Mouse (Mus musculus) c-Kit-positive CD71-positive TER-119-negative erythroid progenitor cells, embryonic 14.5 days (primary cell): ENCODE measurements at regions not wholly inside any gene's neighbourhood (a gene's known extent, or its start where the extent isn't known, plus 50 kb on each side); places are given as distances from the start of the nearest gene placed in this dataset.

Experiments
- DNase-seq: peaks from one replicate; pipeline ENCODE4 v3.0.0-alpha.2; 2013; ENCODE audit warnings: low read depth

DNA sequence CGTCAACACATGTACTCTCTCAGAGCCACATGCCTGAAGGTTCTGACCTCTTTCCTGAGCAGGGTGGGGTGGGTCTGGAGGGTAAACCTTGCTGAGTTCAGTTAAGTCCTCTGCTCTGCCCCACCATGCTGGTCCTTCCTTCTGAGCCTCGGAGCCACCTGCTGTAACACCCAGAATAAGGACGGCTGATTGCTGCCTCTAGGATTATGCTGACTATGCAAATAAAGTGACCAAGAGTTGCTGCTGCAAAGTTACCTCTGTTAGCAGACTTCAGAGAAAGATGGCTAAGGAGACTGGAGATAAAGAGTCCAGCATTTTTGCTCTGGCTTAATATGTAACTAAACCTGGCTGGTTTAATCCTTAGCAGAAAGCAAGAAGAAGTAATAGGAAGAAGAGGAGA, 177.6 kb upstream of the Adgrl2 start:
- DNase-seq = no peak

DNA sequence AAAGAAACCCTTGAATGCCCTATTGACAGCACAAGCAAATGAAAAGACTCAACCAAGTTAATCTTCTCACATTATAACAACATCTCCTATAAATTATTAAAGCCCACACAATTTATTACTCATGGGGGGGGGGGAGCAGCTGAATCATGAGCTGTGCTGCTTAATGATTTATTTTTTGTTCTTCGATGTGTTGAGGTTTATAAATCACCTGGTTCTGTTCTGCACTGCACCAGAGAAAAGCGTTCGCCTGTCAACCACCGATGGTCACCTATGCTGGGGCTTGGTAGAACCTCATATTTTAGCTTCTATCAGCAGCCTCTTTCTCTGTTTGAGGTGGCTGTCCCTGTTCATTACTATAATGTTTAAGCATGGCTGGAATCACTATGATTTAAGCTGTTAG, 174.4 kb upstream of the Adgrl2 start:
- DNase-seq = no peak

DNA sequence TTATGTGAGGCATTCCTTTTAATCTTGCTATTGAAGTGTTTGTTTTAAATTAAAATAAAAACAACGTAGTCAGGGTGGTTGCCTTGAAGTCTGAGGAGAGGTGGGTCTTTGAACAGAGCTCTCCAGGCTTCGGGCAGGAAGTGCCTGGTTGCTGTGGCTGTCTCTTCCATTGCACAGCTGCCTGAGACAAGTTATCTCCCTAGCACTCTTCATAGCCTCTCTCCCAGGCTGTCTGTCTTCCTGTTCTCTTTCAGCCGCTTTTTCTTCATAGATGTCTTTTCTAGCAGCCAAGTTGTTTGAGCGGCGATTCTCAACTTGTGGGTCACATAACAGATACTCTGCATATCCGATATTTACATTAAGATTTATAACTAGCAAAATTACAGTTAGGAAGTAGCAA, 173.2 kb upstream of the Adgrl2 start:
- DNase-seq = no peak

DNA sequence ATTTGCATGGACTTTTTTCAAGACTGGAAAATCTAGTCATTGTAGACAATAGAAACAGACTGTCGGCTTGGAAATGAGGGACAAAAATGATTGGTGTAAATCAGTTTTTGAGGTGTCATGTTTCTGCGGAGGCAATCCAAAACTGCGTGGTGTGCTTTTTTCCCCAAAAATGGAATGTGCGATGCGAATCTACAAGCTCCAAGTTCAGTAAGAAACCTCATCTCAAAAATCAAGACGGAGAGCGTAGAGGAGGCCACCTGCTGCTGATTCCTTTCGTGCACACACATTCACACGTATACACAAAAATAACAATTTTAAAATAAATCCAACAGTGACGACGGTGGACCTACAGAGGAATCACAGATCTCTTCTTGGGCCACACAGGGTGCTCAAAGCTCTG, 170.5 kb upstream of the Adgrl2 start:
- no peak for DNase-seq

DNA sequence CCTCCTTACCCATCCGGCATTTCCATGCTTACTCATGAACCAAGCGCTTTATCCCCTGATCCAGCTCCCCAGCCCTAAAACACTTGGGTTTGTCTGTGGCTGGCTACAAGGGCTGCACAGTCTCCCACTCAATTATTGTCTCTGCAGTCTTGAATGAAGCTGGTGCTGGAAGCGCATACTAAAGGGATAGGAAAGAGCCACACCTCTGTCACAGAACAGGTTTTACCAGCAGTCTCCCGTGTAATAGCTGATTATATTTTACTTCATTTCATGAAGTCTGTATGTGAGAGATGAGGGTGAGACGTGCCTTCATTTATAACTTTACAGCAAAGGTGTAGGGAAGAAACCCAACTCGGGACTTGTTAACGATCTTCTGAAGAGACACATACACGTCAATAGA, 167.0 kb upstream of the Adgrl2 start:
- no peak for DNase-seq

DNA sequence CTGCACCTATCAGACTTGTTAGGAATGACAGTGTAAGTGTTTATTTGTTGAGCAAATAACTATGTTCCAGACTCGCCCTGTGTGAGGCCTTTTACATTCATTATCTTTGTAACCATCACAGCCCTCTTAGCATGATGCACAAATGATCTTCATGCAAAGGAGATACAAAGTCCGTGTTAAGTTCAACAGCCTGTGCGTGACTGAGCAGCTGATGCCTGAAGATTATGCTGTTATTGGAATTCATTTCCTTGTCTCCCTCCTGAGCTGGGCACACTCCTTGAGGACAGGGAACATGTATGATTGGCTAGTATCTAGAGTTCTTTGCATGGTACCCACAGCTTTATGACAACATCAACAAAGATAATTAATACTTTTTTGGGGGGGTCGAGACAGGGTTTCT, 162.0 kb upstream of the Adgrl2 start:
- no peak for DNase-seq

DNA sequence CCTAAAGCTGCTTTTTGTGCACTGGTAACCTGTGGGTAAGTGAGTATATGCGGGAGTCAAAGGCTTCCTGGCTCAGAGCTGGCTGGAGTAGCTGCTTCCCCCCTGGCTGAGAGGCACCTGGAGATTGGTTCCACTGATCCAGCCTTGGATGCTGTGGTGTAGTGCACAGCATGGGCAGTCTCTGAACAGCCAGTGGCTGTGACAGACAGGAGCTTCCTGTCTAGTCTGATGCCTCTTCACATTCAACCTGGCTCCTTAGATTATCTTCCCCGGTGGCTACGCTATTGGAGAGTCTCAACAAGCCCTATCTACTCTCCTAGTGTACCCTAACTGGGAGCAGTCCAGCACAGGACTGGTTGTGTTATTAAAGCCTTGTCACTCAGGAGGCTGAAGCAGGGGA, 160.4 kb upstream of the Adgrl2 start:
- no peak for DNase-seq

DNA sequence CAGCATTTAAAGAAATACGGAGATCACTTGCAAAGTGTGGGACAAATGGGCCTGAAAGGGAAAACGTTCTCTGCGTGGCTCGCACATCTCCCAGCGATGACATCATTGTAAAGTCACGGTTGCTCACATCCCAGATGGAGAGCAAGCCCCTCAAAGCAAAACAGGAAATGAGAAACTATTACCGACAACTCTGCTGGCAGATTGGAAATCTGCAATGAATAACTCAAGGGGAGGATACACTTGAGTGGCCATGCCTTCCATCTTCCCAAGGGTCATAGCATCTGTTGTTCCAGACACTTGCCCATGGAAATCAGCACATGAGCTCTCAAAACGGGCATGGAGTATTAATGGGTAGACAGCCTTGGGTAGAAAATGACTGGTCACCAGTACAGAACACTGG, 158.3 kb upstream of the Adgrl2 start:
- DNase-seq = no peak

DNA sequence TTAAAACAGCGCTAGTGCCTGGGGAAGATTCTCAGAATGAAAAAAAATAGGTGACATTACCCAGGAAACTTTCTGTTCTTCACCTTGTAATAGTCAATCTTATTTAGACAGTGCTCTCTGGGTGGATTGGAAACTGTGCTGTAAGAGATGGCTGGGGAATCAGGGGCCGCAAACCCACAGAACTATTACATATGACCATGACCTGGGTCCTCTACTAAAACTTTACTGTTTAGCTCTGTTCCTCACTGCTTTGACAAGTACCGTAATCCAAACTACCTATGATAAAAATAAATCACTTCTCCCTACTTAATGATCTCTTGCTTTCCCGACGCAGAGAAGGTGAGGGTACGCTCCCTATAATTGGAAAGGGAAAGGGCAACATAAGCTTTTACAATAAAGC, 157.6 kb upstream of the Adgrl2 start:
- DNase-seq = no peak

DNA sequence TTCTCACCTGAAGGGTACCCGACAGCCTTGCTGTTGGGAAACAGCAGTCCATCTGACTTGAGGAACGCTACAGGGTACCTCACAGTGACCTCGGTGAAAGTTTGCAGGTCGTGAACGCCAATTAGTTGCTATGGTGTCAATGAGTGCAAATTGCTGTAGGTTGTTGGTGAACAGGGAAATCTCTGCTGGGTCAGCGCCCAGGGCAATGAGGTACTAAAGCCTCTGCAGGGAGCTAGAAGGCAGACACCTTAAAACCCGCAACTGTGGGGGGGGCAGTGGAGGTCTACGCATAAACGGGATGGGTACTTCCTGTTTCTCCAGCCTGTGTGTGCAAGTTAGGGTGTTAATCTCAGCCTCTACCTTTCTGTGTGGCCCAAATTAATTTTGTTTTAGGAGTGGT, 156.3 kb upstream of the Adgrl2 start:
- DNase-seq = no peak

DNA sequence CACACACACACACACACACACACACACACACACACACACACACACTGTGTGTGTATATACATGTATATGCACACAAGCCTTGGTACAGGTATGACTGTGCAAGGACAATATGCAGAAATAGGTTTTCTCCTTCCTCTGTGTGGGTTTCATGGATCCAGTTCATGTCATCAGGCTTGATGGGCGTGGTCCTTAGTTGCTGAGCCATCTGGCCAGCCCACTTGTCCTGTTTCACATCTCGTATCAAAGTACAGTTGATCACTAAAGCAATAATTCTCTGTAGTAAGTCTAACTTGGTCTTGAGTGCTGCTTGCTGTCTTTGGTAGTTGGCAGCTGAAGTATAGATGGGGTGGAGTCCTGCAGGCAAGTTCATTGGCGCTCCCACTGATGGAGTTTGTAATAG, 150.1 kb upstream of the Adgrl2 start:
- DNase-seq = no peak

DNA sequence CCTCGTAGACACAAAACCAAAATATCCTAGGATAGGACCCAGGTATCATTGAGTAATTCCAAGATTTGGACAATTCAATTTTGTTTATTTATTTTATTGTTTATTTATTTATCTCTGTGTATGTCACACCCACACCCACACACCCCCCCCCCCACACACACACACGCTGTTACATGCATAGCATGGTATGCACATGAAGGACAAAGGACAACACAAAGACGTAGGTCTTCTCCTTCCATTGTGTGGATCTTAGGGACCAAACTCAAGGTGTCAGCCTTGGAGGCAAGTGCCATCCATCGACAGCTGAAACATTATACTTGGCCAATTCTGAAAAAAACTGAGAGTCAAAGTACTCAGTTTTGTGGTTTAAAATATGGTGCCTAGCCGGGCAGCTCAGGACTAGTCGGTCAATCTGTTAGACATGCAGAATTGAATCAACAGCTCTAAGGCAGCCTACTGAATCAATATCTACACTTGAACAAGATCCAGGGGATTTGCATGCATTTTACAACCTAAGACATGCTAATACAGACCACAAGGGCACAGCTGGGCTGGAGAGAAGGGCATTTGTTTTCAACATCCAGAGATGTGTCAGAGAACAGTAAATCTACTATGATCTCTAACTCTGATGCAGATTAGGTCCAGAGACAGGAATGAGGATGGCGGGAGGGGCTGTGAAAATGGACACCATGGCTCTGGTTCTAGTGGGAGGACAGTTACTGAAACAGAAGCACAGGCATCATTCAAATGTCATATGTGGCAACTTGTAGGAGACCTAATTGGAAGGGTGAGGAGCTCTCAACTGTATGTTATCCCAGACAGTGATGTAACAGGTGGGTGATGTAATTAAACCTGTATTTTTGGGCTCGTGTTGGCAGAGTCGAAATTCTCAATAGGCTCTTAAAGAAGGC, 143.9 kb upstream of the Adgrl2 start:
- no peak for DNase-seq

DNA sequence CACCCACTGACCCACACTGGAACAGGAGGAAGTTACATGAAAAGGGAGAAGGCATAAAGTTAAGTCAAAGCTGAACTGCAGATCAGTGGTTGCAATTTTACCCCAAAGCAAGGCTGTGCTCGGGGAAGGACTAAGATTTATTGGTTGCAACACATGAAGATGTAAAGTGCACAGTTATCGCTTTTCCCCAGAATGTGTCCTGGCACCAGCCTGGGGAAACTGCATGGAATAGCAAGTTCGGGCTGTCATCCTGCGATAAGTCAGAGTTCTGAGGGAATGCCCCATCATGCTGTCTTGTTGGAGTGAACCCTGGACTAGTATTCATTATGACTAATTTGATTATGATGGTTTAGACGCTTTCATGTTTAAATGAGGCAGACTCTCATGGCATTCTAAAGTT, 128.5 kb upstream of the Adgrl2 start:
- DNase-seq = no peak

DNA sequence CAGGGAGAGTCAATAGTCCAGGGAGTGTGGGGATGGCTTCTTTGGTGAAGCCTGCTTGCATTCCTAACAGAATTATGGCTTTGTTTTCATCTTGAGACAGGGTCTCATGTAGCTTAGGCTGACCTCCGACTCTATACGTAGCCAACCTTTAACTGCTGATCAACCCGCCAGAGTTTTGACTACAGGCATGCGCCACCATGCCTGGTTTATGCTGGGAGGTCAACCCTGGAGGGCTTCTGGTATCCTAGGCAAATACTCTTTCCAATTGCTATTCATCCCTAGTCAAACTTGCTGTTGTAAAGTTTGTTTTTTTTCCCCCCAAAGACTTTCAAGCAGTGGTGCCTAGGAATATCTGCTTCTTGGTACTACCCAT, 127.3 kb upstream of the Adgrl2 start:
- DNase-seq = no peak

DNA sequence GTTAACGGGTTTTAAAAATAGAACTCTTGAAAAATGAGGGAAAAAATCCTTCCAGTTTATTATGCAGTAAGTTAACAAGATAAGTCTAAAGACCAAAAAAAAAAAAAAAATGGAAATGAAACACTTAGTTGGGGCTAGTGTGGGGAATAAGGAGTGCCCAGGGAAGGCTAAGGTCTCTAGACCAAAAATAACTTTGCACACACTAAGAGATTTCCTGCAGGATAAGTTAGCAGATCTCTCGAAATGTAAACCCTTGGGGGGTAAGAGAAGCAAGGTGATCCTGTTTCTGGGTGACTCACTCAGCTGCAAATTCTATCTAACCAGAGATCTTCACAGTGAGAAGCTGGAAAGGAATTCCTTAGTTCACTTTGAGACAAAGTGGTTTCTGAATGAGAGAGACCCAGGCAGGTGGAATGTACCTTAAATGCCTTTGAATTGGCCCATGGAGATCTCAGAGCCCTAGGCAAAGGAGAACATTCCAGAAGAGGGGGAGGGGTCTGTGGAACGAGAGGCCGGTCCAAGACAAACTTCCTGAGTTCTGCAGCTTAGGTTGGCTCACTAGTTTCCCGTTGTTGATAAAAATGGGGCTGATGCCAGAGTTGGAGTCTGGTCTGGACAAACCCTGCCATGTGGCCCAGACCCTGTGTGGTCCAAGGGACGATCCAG, 126.8 kb upstream of the Adgrl2 start:
- DNase-seq = no peak

DNA sequence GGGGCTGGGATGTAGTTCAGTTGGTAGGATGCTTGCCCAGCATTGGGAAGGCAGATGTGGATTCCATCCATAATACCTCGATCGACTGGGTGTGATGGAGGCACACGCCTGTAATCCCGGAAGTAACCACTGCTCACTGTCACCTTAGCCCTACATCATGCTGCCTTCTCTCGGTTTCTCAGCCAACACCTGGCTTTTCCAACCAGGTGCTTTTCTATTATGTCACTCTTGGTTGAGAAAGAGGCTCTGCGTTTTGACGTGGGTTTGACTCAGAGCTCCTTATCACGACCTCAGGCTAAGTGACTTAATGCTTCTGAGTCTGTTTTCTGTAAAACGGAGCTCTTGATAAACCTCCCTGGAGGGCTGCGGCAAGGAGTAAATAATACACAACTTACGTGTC, 126.2 kb upstream of the Adgrl2 start:
- DNase-seq = no peak

DNA sequence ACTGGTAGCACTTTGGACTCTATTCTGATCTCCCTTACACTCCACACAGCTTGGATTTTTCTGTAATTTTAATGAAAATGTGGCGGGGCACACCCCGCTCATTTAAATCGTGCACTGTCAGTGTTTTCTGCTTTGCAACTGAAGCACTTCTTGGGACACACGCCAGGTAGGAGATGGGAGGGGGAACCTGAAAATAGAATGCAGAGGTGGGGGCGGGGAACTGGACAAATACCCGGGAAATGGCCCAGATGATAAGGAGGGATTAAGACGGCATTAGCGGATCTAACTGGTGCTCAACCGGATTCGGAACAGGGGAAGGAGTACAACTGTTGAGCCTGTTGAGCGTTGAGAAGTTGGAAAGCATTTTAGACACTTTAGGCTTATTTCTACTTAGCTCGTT, 125.5 kb upstream of the Adgrl2 start:
- no peak for DNase-seq

DNA sequence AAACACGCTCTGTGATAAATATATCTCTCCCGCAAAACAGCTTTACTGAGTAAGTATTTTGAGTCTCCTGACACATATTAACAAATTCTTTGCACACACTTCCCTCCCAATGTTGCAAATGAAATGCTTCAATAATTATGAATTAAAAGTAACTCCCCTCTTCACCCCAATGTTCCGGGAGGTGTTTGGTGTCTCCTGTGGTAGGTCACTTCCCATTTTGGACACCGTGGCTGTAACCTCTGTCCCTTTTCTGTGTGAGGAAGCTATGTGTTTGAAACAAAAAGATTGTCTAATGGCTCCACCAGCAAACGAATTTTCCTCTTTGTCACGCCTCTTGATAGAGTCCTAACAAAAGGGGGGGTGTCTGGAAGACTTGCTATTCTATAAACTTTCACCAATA, 122.5 kb upstream of the Adgrl2 start:
- no peak for DNase-seq

DNA sequence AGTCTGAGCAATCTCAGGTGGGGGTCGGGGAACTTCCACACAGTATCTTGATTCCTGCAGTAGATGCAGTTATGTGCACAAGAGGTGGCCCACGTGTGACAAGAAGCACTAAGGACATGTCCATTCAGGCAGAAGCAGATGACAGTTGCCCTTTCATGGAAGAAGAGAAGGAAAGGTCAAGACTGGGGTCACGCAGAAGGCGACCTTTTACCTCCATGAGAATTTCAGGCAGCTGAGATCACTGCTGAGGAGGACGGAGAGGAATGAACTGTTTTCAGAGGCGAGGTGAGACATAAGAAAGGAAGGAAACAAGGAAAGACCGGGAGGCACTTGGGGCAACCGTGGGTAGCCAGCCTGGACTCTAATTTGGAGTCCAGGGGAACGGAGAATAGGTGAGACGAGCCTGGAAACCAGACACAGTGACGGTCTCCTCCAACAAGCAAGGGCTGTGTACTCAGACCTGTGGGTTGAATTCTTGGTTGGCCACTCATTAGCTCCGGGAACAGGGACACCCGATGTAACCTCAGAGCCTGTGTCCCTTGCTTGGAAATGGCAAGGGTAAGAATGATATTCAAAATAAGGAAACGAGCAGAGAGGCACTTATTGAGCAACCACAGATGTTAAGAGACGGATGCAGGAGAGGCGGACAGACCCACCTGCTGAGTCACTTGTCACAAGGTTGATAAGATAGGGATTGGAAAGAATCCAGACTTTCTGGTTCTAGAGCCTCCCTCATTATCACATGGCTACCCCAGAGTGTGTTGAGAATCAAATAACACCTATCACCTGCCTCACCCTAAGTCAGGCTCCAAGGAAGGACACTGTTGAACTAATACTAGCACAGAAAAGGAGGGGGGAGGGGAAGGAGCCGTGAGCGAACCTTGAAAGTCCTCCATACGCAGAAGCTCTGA, 121.4 kb upstream of the Adgrl2 start:
- DNase-seq = no peak

DNA sequence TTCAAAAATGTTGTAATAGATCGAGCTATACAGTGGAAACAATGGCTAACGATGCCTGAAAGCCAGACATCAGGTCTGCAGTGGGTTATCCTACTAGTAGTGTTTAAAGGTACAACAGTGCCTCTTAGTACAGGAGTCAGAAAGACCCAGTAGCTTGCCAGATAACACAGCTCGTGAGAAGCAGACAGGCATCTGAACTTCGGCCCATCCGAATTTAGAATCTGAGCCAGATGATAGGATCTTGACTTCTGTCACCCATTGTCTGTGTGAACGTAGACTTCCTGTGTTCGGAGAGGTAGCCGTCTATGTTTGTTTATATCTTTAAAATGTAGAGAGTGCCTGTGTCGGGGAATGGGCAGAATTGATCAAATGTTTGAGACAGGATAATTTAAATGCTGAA, 120.5 kb upstream of the Adgrl2 start:
- DNase-seq = no peak

DNA sequence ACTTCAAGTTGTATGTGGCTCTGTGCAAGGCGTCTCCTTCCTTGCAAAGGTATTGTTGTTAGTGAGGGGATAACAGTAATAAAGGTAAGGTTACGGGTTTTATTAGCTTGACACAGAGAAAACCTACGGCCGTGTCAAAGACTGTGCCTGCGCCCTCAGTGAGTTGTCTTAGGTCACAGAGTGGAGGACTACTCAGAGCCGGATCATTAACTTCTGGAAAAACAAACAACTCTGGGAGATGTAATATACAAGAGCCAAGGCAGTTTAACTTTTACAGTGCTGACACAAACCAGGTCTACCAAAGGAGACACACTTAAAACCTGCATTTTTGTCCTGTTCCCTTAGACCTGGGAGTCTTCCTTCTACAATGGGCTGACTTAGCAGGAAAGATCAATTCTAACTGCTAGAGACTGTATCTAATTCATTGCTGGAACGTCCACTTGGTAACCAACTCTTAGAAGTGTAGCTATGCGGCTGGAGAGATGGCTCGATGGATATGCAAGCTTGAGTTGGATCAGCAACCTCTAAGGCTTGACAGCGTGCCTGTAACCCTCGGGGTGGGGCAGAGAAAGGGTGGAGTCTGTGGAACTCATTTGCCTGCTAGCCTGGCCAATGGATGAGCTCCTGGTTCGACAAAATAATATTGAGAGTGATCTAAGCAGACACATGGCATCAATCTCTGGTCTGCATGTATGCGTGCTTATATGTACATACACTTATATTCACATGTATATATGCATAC, 115.5 kb upstream of the Adgrl2 start:
- no peak for DNase-seq

DNA sequence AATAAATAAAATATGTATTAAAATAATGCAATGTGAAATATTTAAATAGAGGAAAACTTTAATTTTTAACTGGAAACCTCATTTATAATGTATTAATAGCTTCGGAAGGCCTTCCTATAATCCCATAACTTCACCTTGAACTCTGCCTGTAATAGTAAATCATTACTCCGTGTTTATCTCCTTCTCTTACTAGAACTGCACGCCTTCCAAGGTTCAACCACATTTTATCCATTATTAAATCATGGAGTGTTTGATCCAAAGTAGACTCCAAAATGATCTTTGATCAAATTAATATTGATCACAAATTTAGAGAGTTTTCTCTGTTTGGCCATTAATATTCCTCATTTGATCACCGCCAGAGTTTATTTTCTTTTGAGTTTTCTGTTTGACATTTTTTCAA, 114.8 kb upstream of the Adgrl2 start:
- DNase-seq = no peak
